Mouse (Mus musculus) liver, embryonic 13.5 days (tissue): Measurements from ENCODE around the gene Galnt3. TPM values are rescaled to one million over a fixed set of nuclear protein-coding genes. Genes with fewer than 3 reads are reported as not detected.

ENCODE experiments used
- ATAC-seq: fragments of 200-750 bp; cut with Nextera tagmentation; 2 replicates; pipeline ENCODE4 v1.8.0; 2017; ENCODE audit warnings: low read depth, mild to moderate bottlenecking, moderate number of reproducible peaks, moderate library complexity
- DNase-seq: peaks from one replicate; pipeline ENCODE4 v3.0.0; 2022
- H3K27ac ChIP-seq: fragments of 300-500 bp; sonication (generic); 2 replicates; pipeline ENCODE4 v1.5.1; 2015; ENCODE audit warnings: moderate library complexity, mild to moderate bottlenecking, inconsistent platforms
- H3K27me3 ChIP-seq: fragments of 300-500 bp; sonication (generic); 2 replicates; pipeline ENCODE4 v1.6.1; 2015; ENCODE audit warnings: mild to moderate bottlenecking, inconsistent platforms
- H3K36me3 ChIP-seq: fragments of 300-500 bp; sonication (generic); 2 replicates; pipeline ENCODE4 v1.6.1; 2015; ENCODE audit warnings: mild to moderate bottlenecking, inconsistent platforms
- H3K4me1 ChIP-seq: fragments of 300-500 bp; sonication (generic); replicated peaks from 2 replicates; pipeline ENCODE4 v1.6.1; 2015; ENCODE audit warnings: inconsistent platforms
- H3K4me2 ChIP-seq: fragments of 300-500 bp; sonication (generic); 2 replicates; pipeline ENCODE4 v1.6.1; 2015; ENCODE audit warnings: inconsistent platforms, mild to moderate bottlenecking, moderate library complexity
- H3K4me3 ChIP-seq: fragments of 300-500 bp; sonication (generic); replicated peaks from 2 replicates; pipeline ENCODE4 v1.5.1; 2015; ENCODE audit warnings: mild to moderate bottlenecking, inconsistent platforms
- H3K9ac ChIP-seq: fragments of 300-500 bp; sonication (generic); 2 replicates; pipeline ENCODE4 v1.6.1; 2015; ENCODE audit warnings: mild to moderate bottlenecking, inconsistent platforms
- H3K9me3 ChIP-seq: fragments of 300-500 bp; sonication (generic); replicated peaks from 2 replicates; pipeline ENCODE4 v1.6.1; 2016; ENCODE audit warnings: inconsistent platforms
- WGBS: fragments of 180-500 bp; shearing (Covaris S2); methylation state at CpG from one replicate; pipeline ENCODE4 v1.1.7; 2015; ENCODE audit not compliant: insufficient replicate concordance; 5-methylcytosine and 5-hydroxymethylcytosine counted together
- polyA plus RNA-seq: library from polyadenylated mRNA; unstranded; fragments of >200 nt; fragmentation: Nextera tagmentation; extraction: Ambion mirVana; gene quantifications from 2 replicates; pipeline ENCODE4 v1.2.1, GENCODE M21; 2015

Gene Galnt3
- polyA plus RNA-seq = 0.23 TPM in 2 replicates

GRCm38 (mm10) chr2:66124591-66125271 is at the start of gene Galnt3:
Gene Galnt3, minus strand, starts transcription at chr2:66124994.
- peaks cover 41% of the 10 kb centered on the region for H3K27me3 ChIP-seq
- no peaks in the 10 kb centered on the region for H3K36me3 ChIP-seq
- no peak for DNase-seq
- no peaks in the 10 kb centered on the region; the same call in none of the 2 replicates for H3K4me1 ChIP-seq
- H3K4me3 ChIP-seq = peak within 1 kb of the TSS; percentile 56
- peak within 1 kb of the TSS; percentile 77 for H3K4me2 ChIP-seq
- H3K9me3 ChIP-seq = no peaks in the 10 kb centered on the region
- no peak within 1 kb of the TSS; the same call in 1 of the 2 replicates for H3K9ac ChIP-seq
- under 1% methylated on average over 72 of the region's 74 CpGs for WGBS
- H3K27ac ChIP-seq = no peak within 1 kb of the TSS
- ATAC-seq = no peak; the same call in 1 of the 2 replicates

DNA sequence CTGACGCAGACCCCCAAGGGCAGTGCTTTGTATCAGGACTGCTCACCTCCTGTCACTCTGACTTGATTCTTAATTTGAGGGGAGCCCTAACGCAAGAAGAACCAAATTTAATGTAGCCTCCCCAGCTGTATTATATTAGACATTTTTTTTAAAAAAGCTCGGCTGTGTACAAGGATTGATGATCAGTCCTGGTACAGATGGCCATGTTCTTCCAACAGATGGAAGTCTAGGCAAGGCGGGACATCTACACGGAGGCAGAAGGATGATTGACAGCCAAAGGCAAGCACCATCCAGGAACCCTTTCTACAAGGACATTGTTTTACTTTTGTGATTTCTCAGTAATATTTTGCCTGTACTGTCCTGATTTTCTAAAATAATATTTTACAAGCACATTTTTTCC is 48.3 kb upstream of the Galnt3 start:
- no peak overlapping the region for H3K4me3 ChIP-seq
- no peaks in the 10 kb centered on the region for H3K27me3 ChIP-seq
- no peaks in the 10 kb centered on the region for H3K36me3 ChIP-seq
- DNase-seq (no peak), ATAC-seq (no peak)
- no peak overlapping the region for H3K4me2 ChIP-seq
- H3K9me3 ChIP-seq = no peaks in the 10 kb centered on the region
- no peak overlapping the region for H3K9ac ChIP-seq
- H3K4me1 ChIP-seq = no peaks in the 10 kb centered on the region
- WGBS = 74% methylated on average over 5 of the region's 5 CpGs
- H3K27ac ChIP-seq = no peak overlapping the region

DNA sequence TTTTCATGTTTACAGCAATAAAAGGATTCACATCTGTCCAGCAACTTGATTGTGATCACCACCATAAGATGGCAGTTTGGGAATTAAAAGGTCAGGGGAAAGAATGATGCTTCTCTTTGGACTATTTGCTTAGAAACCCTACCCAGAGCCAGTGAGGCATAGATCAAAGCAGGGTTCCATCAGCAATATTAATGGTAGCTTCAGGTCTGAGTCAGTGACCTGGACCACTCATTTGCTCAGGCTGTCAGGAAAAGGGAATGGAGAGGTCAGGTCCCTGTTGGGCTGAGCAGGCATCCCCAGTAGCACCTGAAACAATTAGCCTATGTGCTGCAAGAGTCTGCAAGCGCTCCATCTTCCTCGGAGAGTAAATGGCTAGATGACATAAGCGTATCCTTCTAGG is 46.8 kb upstream of the Galnt3 start:
- no peaks in the 10 kb centered on the region for H3K27me3 ChIP-seq
- WGBS = 84% methylated on average over 3 of the region's 3 CpGs
- no peak overlapping the region for H3K4me3 ChIP-seq
- H3K4me2 ChIP-seq = no peak overlapping the region
- no peak overlapping the region for H3K9ac ChIP-seq
- DNase-seq (no peak), ATAC-seq (no peak)
- no peaks in the 10 kb centered on the region for H3K9me3 ChIP-seq
- H3K4me1 ChIP-seq = no peaks in the 10 kb centered on the region
- H3K36me3 ChIP-seq = no peaks in the 10 kb centered on the region
- no peak overlapping the region for H3K27ac ChIP-seq

DNA sequence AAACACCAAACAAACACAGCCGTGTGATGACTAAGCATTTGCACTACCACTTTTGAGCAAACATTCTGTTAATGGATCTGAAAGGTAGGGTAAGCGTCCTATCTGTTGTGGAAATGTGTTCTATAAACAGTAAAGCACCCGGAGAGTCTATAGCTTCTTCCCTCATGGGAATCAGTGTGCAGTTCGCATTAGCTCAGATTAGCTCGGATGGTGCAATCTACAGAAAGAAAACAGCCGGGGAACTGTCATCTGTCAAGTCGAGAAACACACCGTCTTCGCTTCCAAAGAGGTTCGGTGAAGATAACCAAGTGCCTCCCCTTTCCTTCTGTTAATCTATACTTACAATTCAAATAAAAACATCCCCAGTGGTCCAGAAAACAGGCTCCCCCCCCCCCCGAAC is 45.9 kb upstream of the Galnt3 start:
- H3K4me3 ChIP-seq = no peak overlapping the region
- H3K9me3 ChIP-seq = no peaks in the 10 kb centered on the region
- H3K4me2 ChIP-seq = no peak overlapping the region
- no peaks in the 10 kb centered on the region for H3K27me3 ChIP-seq
- no peak for DNase-seq
- H3K36me3 ChIP-seq = no peaks in the 10 kb centered on the region
- ATAC-seq = no peak
- no peaks in the 10 kb centered on the region for H3K4me1 ChIP-seq
- H3K27ac ChIP-seq = no peak overlapping the region
- no peak overlapping the region for H3K9ac ChIP-seq
- 53% methylated on average over 11 of the region's 11 CpGs for WGBS

DNA sequence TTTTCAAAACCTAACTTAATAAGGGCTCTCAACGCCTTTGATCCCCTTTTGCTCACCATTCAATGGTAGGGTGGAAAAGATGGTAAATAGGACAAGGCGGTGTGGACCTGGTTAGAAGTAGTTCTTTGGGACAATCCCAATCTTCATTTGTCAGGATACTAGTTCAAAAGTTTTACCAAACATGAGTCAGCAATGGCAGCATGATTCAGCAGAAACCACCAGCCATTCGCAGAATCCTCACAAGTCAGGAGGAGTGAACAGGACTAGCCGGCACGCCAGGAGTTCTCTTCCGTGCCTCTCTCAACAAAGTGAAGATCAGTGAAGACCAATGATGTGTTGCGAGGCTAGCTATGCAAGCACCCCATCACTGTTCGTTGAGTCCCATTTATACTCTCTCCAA is 40.2 kb upstream of the Galnt3 start:
- Histone ChIP-seq H3K4me2 (no peak overlapping the region), H3K9me3 (no peaks in the 10 kb centered on the region), H3K9ac (no peak overlapping the region), H3K36me3 (no peaks in the 10 kb centered on the region), H3K27ac (no peak overlapping the region), H3K4me1 (no peaks in the 10 kb centered on the region), H3K4me3 (no peak overlapping the region), H3K27me3 (no peaks in the 10 kb centered on the region)
- ATAC-seq (no peak), DNase-seq (peak; percentile 16)
- 72% methylated on average over 8 of the region's 8 CpGs for WGBS

DNA sequence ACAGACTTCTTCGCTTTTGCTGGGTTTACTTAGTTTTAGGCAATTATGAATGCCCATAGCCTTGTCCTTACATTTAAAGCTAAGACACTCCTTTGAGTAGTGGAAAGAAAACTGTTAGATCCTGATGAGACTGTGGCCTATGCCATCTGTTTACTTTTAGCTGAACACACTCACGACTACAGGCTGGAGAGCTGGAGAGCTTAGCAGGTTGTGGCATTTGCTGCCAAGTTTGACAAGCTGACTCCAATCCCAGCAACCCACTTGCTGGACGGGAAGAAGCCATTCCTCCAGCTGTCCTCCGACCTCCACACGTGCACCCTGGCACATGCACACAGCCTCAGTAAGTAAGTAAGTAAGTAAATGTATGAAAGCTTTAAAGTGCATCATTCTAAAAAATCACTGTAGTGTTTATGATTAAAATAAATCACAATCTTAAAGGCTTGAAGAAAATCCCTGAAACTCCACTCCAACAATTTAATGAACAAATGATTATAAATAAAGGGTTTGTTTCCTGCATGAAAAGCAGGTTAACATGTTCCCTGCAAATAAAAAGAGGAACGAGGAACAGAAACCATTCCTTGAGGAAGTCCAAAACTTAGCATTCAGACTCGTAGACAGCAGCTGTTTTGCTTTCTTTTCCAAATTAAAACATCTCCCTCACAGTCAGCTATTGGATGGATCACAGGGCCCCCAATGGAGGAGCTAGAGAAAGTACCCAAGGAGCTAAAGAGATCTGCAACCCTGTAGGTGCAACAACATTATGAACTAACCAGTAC is 33.5 kb upstream of the Galnt3 start:
- Histone ChIP-seq H3K4me2 (no peak overlapping the region), H3K9ac (no peak overlapping the region), H3K9me3 (no peaks in the 10 kb centered on the region), H3K4me1 (no peaks in the 10 kb centered on the region), H3K4me3 (no peak overlapping the region), H3K36me3 (no peaks in the 10 kb centered on the region), H3K27ac (no peak overlapping the region), H3K27me3 (no peaks in the 10 kb centered on the region)
- DNase-seq = no peak
- ATAC-seq = no peak
- WGBS = 42% methylated on average over 7 of the region's 7 CpGs

- 47% methylated on average over 2 of the region's 2 CpGs for WGBS
- Histone ChIP-seq H3K9me3 (no peaks in the 10 kb centered on the region), H3K4me1 (no peaks in the 10 kb centered on the region), H3K27ac (no peak overlapping the region), H3K27me3 (no peaks in the 10 kb centered on the region), H3K4me2 (no peak overlapping the region), H3K36me3 (no peaks in the 10 kb centered on the region), H3K4me3 (no peak overlapping the region), H3K9ac (no peak overlapping the region)
- no peak for ATAC-seq
- DNase-seq = no peak
These were observed 26.6 kb upstream of the Galnt3 start for GRCm38 (mm10) chr2:66151436-66151835.

GRCm38 (mm10) chr2:66150531-66150930 is 25.7 kb upstream of the Galnt3 start:
- Histone ChIP-seq H3K27me3 (no peaks in the 10 kb centered on the region), H3K9me3 (no peaks in the 10 kb centered on the region), H3K36me3 (no peaks in the 10 kb centered on the region), H3K4me3 (no peak overlapping the region), H3K9ac (no peak overlapping the region), H3K4me1 (no peaks in the 10 kb centered on the region), H3K27ac (no peak overlapping the region), H3K4me2 (no peak overlapping the region)
- ATAC-seq (no peak), DNase-seq (no peak)
- WGBS = 50% methylated on average over 3 of the region's 3 CpGs

GRCm38 (mm10) chr2:66148654-66149230 is 23.9 kb upstream of the Galnt3 start:
- DNase-seq (no peak), ATAC-seq (no peak)
- Histone ChIP-seq H3K4me3 (no peak overlapping the region), H3K36me3 (no peaks in the 10 kb centered on the region), H3K9me3 (no peaks in the 10 kb centered on the region), H3K27ac (no peak overlapping the region), H3K4me2 (no peak overlapping the region), H3K4me1 (no peaks in the 10 kb centered on the region), H3K9ac (no peak overlapping the region), H3K27me3 (no peaks in the 10 kb centered on the region)
- 57% methylated on average over 10 of the region's 10 CpGs for WGBS

GRCm38 (mm10) chr2:66146473-66146872 is 21.7 kb upstream of the Galnt3 start:
- H3K36me3 ChIP-seq = no peaks in the 10 kb centered on the region
- H3K9ac ChIP-seq = no peak overlapping the region
- H3K27ac ChIP-seq = no peak overlapping the region
- H3K4me3 ChIP-seq = no peak overlapping the region
- no peaks in the 10 kb centered on the region for H3K4me1 ChIP-seq
- no peak for DNase-seq
- H3K9me3 ChIP-seq = no peaks in the 10 kb centered on the region
- WGBS = 57% methylated on average over 4 of the region's 4 CpGs
- no peak overlapping the region for H3K4me2 ChIP-seq
- no peak for ATAC-seq
- no peaks in the 10 kb centered on the region for H3K27me3 ChIP-seq

DNA sequence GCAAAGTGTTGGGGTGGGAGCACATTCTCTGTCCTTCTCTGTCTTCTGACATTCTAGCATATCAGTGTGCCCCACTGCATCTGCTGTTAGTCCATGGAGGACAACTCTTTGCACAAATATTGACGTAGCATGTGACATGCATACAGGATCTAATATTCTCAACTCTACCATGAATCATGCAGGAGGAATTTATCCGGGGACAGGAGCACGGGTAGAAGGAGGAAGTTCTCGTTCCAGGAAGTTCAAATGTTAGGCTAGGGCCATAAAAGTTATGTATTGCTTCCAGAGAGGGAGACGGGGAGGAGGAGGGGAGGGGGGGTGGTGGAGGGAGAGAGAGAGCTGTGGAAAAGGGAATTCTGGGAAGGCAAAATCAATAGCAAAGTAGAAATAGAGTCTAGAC is 20.0 kb upstream of the Galnt3 start:
- no peak overlapping the region for H3K4me2 ChIP-seq
- no peak overlapping the region for H3K27ac ChIP-seq
- ATAC-seq = no peak

More for the DNA sequence above, 20.0 kb upstream of the Galnt3 start:
- 22% methylated on average over 5 of the region's 5 CpGs for WGBS
- no peaks in the 10 kb centered on the region for H3K36me3 ChIP-seq
- H3K9me3 ChIP-seq = no peaks in the 10 kb centered on the region
- H3K4me1 ChIP-seq = no peaks in the 10 kb centered on the region
- no peaks in the 10 kb centered on the region for H3K27me3 ChIP-seq
- no peak overlapping the region for H3K4me3 ChIP-seq
- no peak for DNase-seq
- no peak overlapping the region for H3K9ac ChIP-seq
